Mouse (Mus musculus) intestine, embryonic 15.5 days (tissue): ENCODE results near the gene Saa1. TPM values are rescaled to one million over a fixed set of nuclear protein-coding genes. Genes with fewer than 3 reads are reported as not detected.
A peak's percentile ranks its signal among the peaks of the same experiment; 100 is the strongest.
"Not testable (repeated sequence)": the region's sequence is repeated elsewhere in the genome, so short reads cannot be mapped to it uniquely, and the experiment has no call there.

Experiments
- ATAC-seq: fragments of 200-750 bp; cut with Nextera tagmentation; 2 replicates; pipeline ENCODE4 v1.8.0; 2017; ENCODE audit warnings: moderate TSS enrichment, moderate library complexity
- H3K27ac ChIP-seq: fragments of 300-500 bp; sonication (generic); 2 replicates; pipeline ENCODE4 v1.5.1; 2015; ENCODE audit warnings: mild to moderate bottlenecking, inconsistent platforms
- H3K27me3 ChIP-seq: fragments of 300-500 bp; sonication (generic); replicated peaks from 2 replicates; pipeline ENCODE4 v1.6.1; 2015; ENCODE audit warnings: inconsistent platforms
- H3K36me3 ChIP-seq: fragments of 300-500 bp; sonication (generic); 2 replicates; pipeline ENCODE4 v1.6.1; 2015; ENCODE audit warnings: inconsistent platforms
- H3K4me1 ChIP-seq: fragments of 300-500 bp; sonication (generic); replicated peaks from 2 replicates; pipeline ENCODE4 v1.6.1; 2015; ENCODE audit warnings: inconsistent platforms
- H3K4me2 ChIP-seq: fragments of 300-500 bp; sonication (generic); replicated peaks from 2 replicates; pipeline ENCODE4 v1.6.1; 2015; ENCODE audit warnings: mild to moderate bottlenecking, inconsistent platforms
- H3K4me3 ChIP-seq: fragments of 300-500 bp; sonication (generic); replicated peaks from 2 replicates; pipeline ENCODE4 v1.5.1; 2015; ENCODE audit warnings: inconsistent platforms
- H3K9ac ChIP-seq: fragments of 300-500 bp; sonication (generic); 2 replicates; pipeline ENCODE4 v1.6.1; 2015; ENCODE audit warnings: inconsistent platforms
- H3K9me3 ChIP-seq: fragments of 300-500 bp; sonication (generic); 2 replicates; pipeline ENCODE4 v1.6.1; 2016; ENCODE audit warnings: inconsistent platforms
- WGBS: fragments of 180-500 bp; shearing (Covaris S2); methylation state at CpG from one replicate; pipeline ENCODE4 v1.1.7; 2015; 5-methylcytosine and 5-hydroxymethylcytosine counted together
- polyA plus RNA-seq: library from polyadenylated mRNA; unstranded; fragments of >200 nt; fragmentation: Nextera tagmentation; extraction: Ambion mirVana; gene quantifications from 2 replicates; pipeline ENCODE4 v1.2.1, GENCODE M21; 2015

The Saa1 gene
- 0.42 and 0.77 TPM in 2 replicates for polyA plus RNA-seq

DNA sequence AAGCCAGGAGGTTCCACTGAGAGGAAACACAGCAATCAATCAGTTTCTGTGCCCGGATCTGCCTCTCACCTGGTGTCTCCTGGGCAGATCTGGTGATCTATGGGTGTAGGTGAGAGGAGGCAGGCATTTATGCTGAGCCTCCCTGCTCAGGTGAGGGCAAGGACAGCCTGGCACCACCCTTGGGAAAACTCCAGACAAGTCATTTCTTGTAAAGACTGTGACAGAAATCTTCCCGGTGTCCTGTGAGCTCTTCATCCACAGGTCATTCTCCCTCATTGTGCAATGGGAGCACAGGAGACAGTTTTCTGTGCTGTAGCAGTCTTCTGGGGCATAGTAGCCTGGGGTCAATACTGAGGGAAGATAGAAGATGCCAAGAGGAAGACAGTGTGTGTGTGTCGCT, at the start of gene Saa1:
Gene Saa1, minus strand, starts transcription at position 101 of the 400 bp plus-strand sequence.
- H3K27me3 ChIP-seq, H3K4me3 ChIP-seq, H3K27ac ChIP-seq, H3K4me2 ChIP-seq, H3K9me3 ChIP-seq, H3K9ac ChIP-seq, H3K4me1 ChIP-seq, H3K36me3 ChIP-seq, ATAC-seq: not testable (repeated sequence)
- WGBS, result 66% methylated on average over 3 of the region's 3 CpGs

DNA sequence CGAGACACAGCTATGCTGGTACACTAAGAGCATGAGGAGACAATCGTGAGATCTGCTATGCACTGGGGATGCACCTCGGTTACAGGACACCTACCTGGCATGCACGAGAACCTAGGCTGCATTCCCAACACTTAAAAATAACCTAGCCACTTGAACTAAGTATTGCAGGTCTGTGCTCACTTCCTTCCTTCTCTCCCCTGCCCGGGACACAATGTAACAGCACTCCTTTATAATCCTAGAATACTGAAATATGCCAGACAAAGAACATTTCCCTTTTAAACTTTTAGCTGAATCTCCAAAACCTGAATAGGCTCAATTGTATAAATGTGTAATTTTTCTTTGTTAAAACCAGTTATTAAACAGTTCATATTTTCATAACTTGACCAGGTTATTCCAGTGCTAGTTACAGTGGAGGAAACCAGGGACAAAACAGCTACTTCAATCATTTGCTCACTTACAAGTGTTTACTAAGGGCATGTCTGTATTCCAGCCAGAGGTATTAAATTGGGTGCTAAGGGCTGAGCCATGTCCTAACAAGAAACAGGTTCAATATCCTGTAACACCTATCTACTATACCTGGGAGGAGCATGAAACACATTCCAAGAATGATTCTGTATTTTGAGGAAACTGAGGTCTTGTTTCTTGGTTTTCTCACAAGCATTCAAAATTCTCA, 46.5 kb upstream of the Saa1 start:
- H3K9ac ChIP-seq, result no peak overlapping the region
- 91% methylated on average over 5 of the region's 5 CpGs for WGBS
- ATAC-seq, result no peak
- H3K4me2 ChIP-seq, result no peak overlapping the region
- H3K27ac ChIP-seq, result no peak overlapping the region
- no peaks in the 10 kb centered on the region for H3K27me3 ChIP-seq
- H3K9me3 ChIP-seq, result no peaks in the 10 kb centered on the region
- H3K4me3 ChIP-seq, result no peak overlapping the region
- H3K4me1 ChIP-seq, result no peaks in the 10 kb centered on the region
- peaks cover 12% of the 10 kb centered on the region; the same call in 1 of the 2 replicates for H3K36me3 ChIP-seq

DNA sequence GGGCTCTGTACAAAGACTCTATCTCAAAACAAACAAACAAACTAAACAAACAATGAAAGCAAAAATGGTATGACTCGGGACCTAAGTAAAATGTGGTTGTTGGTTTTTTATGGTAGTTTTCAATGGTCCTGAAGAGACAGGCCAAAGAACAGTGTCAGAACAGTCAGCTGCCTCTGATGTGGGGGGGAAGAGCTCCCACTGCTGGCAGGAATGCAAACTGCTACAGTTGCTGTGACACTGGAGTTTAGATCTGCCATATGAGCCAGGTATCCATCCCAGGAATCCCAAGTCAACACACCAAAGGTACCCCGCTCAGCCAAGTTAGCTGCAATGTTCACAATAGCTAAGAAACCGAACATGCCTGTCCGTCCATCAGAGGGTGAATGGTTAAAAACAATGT, 27.9 kb upstream of the Saa1 start:
- H3K36me3 ChIP-seq, result peaks cover 38% of the 10 kb centered on the region
- no peaks in the 10 kb centered on the region for H3K27me3 ChIP-seq
- H3K4me2 ChIP-seq, result no peak overlapping the region
- no peaks in the 10 kb centered on the region for H3K9me3 ChIP-seq
- WGBS, result 56% methylated on average over 4 of the region's 4 CpGs
- H3K4me1 ChIP-seq, result no peaks in the 10 kb centered on the region
- no peak overlapping the region for H3K9ac ChIP-seq
- no peak overlapping the region for H3K4me3 ChIP-seq
- ATAC-seq, result peak; percentile 56
- no peak overlapping the region for H3K27ac ChIP-seq

DNA sequence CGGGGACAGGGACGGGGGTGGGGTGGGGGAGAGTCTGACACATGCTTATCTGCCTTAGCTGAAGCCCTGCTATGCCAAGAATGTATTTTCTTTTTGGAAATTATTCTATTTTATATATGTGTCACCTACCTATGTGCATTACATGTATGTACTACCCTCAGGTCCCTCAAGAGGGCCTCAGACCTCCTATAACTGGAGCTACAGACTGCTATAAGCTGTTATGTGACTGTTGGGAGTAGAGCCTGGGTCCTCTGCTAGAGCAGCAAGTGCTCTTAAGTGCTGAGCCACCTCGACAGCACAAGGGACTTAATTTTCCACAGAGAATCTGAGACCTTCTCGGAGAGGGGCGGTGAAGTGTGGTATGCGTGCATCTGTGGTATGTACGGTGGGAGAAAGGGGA, 25.7 kb upstream of the Saa1 start:
- H3K27ac ChIP-seq, result no peak overlapping the region
- no peaks in the 10 kb centered on the region for H3K27me3 ChIP-seq
- WGBS, result 95% methylated on average over 7 of the region's 7 CpGs
- no peak overlapping the region for H3K4me3 ChIP-seq
- H3K4me2 ChIP-seq, result no peak overlapping the region
- H3K9ac ChIP-seq, result no peak overlapping the region
- H3K9me3 ChIP-seq, result no peaks in the 10 kb centered on the region
- no peak for ATAC-seq
- H3K4me1 ChIP-seq, result no peaks in the 10 kb centered on the region
- peaks cover 30% of the 10 kb centered on the region for H3K36me3 ChIP-seq

DNA sequence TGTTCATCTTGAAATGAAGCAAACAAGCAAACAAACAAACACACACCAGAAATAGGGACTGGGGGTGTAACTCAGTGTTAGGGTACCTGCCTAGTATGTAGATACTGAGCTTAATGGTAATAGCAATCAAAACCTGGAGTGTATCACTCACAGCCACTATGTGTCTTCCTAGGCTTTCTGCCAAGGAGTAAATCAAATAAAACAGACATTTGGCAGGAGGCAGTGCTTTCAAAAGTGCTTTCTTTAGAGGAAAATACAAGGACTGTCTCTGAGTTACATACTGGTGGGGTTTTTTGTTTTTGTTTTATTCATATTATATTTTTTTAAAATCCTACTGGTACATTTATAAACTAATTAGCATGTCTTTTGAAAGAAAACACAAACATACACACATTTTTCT, 24.6 kb upstream of the Saa1 start:
- no peak overlapping the region for H3K27ac ChIP-seq
- H3K9ac ChIP-seq, result no peak overlapping the region
- H3K4me1 ChIP-seq, result no peaks in the 10 kb centered on the region
- no peak for ATAC-seq
- no peaks in the 10 kb centered on the region for H3K27me3 ChIP-seq
- H3K9me3 ChIP-seq, result no peaks in the 10 kb centered on the region
- peaks cover 31% of the 10 kb centered on the region for H3K36me3 ChIP-seq
- no peak overlapping the region for H3K4me3 ChIP-seq
- H3K4me2 ChIP-seq, result no peak overlapping the region

DNA sequence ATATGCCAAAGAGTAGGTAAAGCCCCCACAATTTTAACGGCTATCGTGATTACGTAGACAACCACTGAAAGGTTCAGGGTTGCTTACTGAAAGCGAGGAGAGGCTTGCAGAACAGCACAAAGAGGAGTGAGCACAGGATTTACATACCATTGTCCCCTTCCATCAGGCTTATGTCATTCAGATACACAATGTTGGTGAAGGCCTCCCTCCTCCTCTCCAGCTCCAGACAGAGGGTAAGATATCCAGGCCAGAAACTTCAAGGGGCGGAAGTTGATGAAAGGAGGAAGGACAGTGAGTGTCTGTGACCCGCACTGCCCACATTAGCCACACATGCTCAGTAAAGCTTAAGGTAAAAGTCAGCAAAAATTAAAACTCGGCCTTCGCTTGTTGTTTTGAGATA, 21.9 kb upstream of the Saa1 start:
- Histone ChIP-seq H3K36me3 (peaks cover 26% of the 10 kb centered on the region), H3K4me2 (no peak overlapping the region), H3K27ac (no peak overlapping the region), H3K9me3 (no peaks in the 10 kb centered on the region), H3K4me3 (no peak overlapping the region), H3K27me3 (no peaks in the 10 kb centered on the region), H3K4me1 (no peaks in the 10 kb centered on the region), H3K9ac (no peak overlapping the region)
- 91% methylated on average over 8 of the region's 8 CpGs for WGBS
- no peak for ATAC-seq

DNA sequence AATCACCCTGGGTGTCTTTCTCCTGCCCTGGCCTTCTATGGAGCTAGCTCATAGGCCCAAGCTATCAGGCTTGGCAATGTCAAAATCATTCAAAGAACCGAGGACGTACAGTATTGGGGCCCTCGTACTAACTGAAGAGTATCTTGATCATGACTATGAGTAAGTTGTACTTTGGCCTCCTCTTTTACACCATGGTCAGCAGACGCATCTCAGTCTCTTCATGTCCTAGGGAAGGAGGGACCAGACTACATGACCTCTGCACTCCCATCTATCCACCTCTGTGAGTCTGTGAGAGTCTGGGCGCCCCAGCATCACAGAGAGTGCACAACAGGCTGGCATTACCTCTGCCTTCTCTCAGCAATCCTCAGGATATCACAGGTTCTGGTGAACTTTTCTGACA, 19.8 kb upstream of the Saa1 start:
- H3K27ac ChIP-seq, result no peak overlapping the region
- H3K9ac ChIP-seq, result no peak overlapping the region
- H3K36me3 ChIP-seq, result peaks cover 17% of the 10 kb centered on the region
- no peak for ATAC-seq
- no peaks in the 10 kb centered on the region for H3K4me1 ChIP-seq
- no peak overlapping the region for H3K4me2 ChIP-seq
- no peak overlapping the region for H3K4me3 ChIP-seq
- H3K27me3 ChIP-seq, result no peaks in the 10 kb centered on the region
- no peaks in the 10 kb centered on the region for H3K9me3 ChIP-seq
- WGBS, result 86% methylated on average over 5 of the region's 5 CpGs

DNA sequence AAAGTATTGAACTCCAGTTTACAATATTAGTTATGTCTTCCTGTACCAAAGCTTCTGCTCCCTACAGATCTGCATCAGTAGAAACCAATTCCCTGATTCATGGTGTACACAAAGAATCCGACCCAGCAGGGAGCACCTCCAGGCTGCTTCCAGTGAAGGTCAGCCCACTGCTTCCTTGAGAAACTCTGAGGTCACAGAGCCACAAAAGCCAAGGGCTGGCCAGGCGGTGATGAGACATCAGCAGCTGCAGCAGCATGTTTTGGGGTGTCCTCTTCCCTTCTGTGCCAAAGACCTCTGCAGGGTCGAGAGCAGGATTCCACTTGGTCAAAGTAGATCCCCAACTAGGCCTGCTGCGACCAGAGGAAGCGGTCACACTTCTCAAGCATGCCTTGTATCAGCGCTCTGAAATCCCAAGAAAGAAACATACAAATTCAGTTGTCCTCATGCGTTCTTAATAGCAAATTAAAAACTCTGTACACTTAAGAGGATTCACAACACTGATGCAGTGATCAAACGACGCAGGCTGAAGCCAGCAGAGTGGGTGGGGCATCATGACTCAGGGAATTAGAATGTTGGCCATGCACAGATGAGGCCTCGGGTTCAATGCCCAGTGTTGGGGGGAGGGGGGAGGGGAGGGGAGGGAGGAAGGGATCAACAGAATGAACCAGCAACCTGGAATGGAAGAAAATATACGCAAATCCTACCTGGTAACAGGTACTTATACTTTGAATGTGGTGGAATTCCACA, 18.4 kb upstream of the Saa1 start:
- Histone ChIP-seq H3K27me3 (no peaks in the 10 kb centered on the region), H3K4me2 (no peak overlapping the region), H3K9me3 (no peaks in the 10 kb centered on the region), H3K27ac (no peak overlapping the region), H3K4me3 (no peak overlapping the region), H3K4me1 (no peaks in the 10 kb centered on the region), H3K9ac (no peak overlapping the region), H3K36me3 (peaks cover 14% of the 10 kb centered on the region)
- 74% methylated on average over 11 of the region's 11 CpGs for whole genome bisulfite sequencing
- ATAC-seq, result no peak

DNA sequence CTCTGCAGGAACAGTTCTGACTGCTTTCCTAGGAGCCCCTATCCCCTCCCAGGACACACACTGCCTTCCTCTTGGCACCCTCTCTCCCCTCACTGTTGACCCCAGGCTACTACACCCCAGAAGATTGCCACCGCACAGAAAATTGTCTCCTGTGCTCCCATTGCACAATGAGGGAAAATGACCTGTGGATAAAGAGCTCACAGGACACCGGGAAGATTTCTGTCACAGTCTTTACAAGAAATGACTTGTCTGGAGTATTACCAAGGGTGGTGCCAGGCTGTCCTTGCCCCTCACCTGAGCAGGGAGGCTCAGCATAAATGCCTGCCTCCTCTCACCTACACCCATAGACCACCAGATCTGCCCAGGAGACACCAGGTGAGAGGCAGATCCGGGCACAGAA, 8.7 kb upstream of the Saa1 start, which contains the start of gene Saa2:
Gene Saa2, plus strand, starts transcription at position 301 of the 400 bp plus-strand sequence.
- Histone ChIP-seq H3K4me2 (no peak within 1 kb of the TSS), H3K36me3 (no peaks in the 10 kb centered on the region), H3K4me3 (no peak within 1 kb of the TSS), H3K9me3 (no peaks in the 10 kb centered on the region), H3K27me3 (no peaks in the 10 kb centered on the region), H3K9ac (no peak within 1 kb of the TSS), H3K27ac (no peak within 1 kb of the TSS), H3K4me1 (no peaks in the 10 kb centered on the region)
- no peak for ATAC-seq
- WGBS, result 64% methylated on average over 3 of the region's 3 CpGs

DNA sequence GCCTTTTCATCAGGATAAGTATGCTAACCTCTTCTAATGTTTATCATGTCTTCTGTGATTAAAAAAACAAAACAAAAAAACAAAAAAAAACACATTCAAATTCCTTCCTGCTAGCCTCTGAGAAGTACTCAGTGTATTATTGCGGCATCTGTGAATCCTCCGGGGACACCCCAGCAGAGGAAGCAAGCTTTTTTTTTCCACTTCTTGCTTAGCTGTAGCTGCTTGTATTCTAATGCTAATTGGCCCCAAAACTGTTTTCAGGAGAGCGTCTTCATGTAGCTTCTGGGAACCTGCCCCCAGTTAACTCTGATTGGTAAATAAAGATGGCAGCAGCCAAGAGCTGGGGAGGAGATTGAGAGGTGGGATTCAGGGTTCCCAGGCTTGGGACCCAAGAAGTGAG, 5.7 kb upstream of the Saa1 start:
- Histone ChIP-seq H3K27me3 (no peaks in the 10 kb centered on the region), H3K4me1 (no peaks in the 10 kb centered on the region), H3K4me3 (no peak overlapping the region), H3K4me2 (no peak overlapping the region), H3K9ac (no peak overlapping the region), H3K9me3 (no peaks in the 10 kb centered on the region), H3K27ac (no peak overlapping the region), H3K36me3 (no peaks in the 10 kb centered on the region)
- ATAC-seq, result no peak
- WGBS, result 68% methylated on average over 3 of the region's 3 CpGs

DNA sequence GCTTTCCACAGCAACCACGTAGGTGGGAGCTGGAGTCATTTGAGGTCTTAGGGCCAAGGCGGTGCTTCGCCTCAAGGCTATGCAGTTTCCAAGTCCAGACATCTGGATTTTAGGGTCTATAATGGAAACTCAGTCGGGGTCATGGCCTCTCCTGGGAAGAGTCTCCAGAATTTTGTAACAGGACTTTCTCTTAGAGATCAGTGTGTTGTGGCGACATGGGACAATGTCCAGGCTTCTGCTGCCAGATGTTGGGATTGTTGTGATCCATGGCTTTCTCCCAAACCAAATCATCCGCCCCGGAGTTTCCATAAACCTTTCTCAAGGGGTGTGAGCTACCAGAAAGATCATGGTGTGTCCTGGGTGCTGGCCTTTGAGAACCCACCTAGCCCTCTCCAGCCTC, 3.6 kb upstream of the Saa1 start:
- Histone ChIP-seq H3K9me3 (no peaks in the 10 kb centered on the region), H3K9ac (no peak overlapping the region), H3K4me1 (no peaks in the 10 kb centered on the region), H3K4me2 (no peak overlapping the region), H3K4me3 (no peak overlapping the region), H3K27me3 (no peaks in the 10 kb centered on the region), H3K27ac (no peak overlapping the region), H3K36me3 (no peaks in the 10 kb centered on the region)
- ATAC-seq, result no peak
- WGBS, result 56% methylated on average over 7 of the region's 7 CpGs

DNA sequence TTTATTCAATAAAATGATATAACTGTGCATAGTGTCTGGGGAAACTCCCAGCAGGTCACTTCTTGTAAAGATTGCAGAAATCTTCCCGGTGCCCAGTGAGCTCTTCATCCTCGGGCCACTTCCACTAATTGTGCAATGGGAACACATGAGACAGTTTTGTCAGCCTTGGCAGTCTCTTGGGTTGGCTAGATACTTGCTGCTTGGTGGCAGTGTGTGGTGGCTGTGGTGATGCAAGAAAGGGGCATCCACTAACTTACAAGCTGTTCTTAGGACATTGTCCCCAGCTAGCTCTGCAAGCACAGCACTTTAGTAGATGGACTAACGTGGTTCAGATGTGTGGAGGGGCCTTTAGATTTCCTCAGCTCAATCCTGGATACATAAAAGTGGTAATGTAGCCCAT, 3.0 kb upstream of the Saa1 start:
- H3K9ac ChIP-seq, result no peak overlapping the region
- no peak overlapping the region for H3K4me3 ChIP-seq
- H3K9me3 ChIP-seq, result no peaks in the 10 kb centered on the region
- no peak overlapping the region for H3K4me2 ChIP-seq
- H3K36me3 ChIP-seq, result no peaks in the 10 kb centered on the region
- H3K27ac ChIP-seq, result no peak overlapping the region
- H3K27me3 ChIP-seq, result no peaks in the 10 kb centered on the region
- WGBS, result 80% methylated on average over 3 of the region's 3 CpGs
- no peaks in the 10 kb centered on the region for H3K4me1 ChIP-seq
- ATAC-seq, result no peak

DNA sequence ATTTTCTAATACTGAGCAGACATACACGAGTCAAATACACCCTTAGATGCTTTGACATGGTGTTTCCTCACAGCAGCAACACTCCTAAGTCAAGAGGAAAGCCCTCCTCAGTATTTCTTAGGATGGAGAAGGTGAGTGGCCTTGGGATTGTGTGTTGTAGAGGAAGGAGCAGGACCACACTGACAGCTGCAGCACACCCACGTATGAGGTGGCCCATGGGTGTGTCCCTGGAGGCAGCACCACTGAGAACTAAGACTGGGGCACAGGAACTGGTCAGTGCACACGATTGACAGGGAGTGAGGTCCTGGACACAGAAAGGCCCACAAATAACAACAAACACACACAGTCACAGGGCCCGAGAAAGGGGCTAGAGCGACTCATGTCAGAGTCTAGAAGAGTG, 2.7 kb downstream of the Saa1 start:
- H3K4me3 ChIP-seq, H3K9me3 ChIP-seq, H3K9ac ChIP-seq, H3K4me1 ChIP-seq, ATAC-seq, H3K27ac ChIP-seq, H3K27me3 ChIP-seq, H3K36me3 ChIP-seq, H3K4me2 ChIP-seq: not testable (repeated sequence)
- WGBS, result 77% methylated on average over 5 of the region's 5 CpGs
